Mouse (Mus musculus) cortical plate, adult 2 months (tissue): ENCODE results near the gene Ksr1. TPM values are rescaled to one million over a fixed set of nuclear protein-coding genes. Genes with fewer than 3 reads are reported as not detected.

Experiments
- H3K27ac ChIP-seq: fragments of 200-500 bp; 2 replicates; pipeline ENCODE4 v1.5.1; 2012; ENCODE audit warnings: low read length, control low read depth, inconsistent platforms; ENCODE audit not compliant: insufficient read depth
- H3K4me1 ChIP-seq: fragments of 200-500 bp; 2 replicates; pipeline ENCODE4 v1.6.1; 2011; ENCODE audit warnings: low read length; ENCODE audit not compliant: control insufficient read depth, insufficient read depth
- H3K4me3 ChIP-seq: fragments of 200-500 bp; 2 replicates; pipeline ENCODE4 v1.5.1; 2011; ENCODE audit warnings: mild to moderate bottlenecking, low read length, control low read depth; ENCODE audit not compliant: insufficient read depth
- CTCF ChIP-seq: fragments of 200-500 bp; IDR thresholded peaks from 2 replicates; pipeline ENCODE4 v1.5.1; 2011; ENCODE audit warnings: mild to moderate bottlenecking, control low read depth, low read length; ENCODE audit not compliant: insufficient read depth; ENCODE audit errors: extremely low read depth
- POLR2A ChIP-seq: fragments of 200-500 bp; IDR thresholded peaks from 2 replicates; pipeline ENCODE4 v1.6.1; 2011; ENCODE audit warnings: mild to moderate bottlenecking, low read length, control low read depth; ENCODE audit not compliant: insufficient read depth; ENCODE audit errors: extremely low read depth
- polyA plus RNA-seq: library from polyadenylated mRNA; depleted of rRNA; stranded (reverse); fragments of >200 nt; gene quantifications from 2 replicates; pipeline ENCODE4 v1.2.3, GENCODE M21; 2012

The Ksr1 gene
- polyA plus RNA-seq, 1 experiment = 32.8 TPM

GRCm38 (mm10) chr11:79113397-79113796, 32.8 kb downstream of the Ksr1 start:
- Histone ChIP-seq H3K4me3 (no peak overlapping the region), H3K27ac (no peak overlapping the region), H3K4me1 (peaks cover 13% of the 10 kb centered on the region)
- TF ChIP-seq CTCF = no peak
- TF ChIP-seq POLR2A = no peak

DNA sequence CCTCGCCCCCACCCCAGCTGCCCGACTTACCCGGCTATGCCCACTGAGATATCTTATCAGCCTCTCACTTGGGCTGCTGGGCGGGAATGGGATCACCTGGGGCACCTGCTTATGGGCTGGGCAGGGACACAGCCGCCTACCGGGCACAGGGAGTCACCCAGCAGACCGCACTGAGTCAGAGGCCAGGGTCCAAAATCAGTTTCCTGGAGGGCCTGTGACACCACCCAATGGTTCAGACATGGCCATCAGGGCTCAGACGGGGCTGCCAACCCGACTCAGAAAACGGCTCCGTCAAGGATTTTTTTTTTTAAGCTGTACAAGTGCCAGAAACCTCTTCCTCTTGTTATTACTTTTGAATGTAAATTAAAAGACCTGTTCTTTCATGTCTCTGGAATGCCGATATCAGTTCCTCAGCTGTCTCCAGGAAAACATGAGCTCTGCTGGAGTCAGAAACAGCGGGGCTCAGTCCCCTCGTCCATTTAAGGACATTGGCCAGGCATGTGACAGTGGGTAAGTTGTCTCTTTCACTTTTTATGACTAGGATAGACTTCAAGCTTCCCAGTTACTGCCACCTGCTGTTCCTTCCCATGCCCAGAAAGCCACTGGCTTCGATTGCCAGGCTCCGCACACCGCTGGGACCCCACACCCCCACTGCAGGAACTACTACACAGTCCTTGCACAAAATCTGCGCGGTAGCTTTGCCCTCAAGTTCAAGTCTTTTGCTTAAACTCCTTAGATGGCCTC, 33.5 kb downstream of the Ksr1 start:
- no peak overlapping the region for H3K27ac ChIP-seq
- no peak for TF ChIP-seq CTCF
- TF ChIP-seq POLR2A = no peak

GRCm38 (mm10) chr11:79111864-79112558, 34.2 kb downstream of the Ksr1 start:
- Histone ChIP-seq H3K4me3 (no peak overlapping the region), H3K4me1 (peaks cover 13% of the 10 kb centered on the region), H3K27ac (no peak overlapping the region)
- TF ChIP-seq POLR2A = no peak
- TF ChIP-seq CTCF = no peak

More for the DNA sequence above, 33.5 kb downstream of the Ksr1 start:
- Histone ChIP-seq H3K4me3 (no peak overlapping the region), H3K4me1 (peaks cover 13% of the 10 kb centered on the region)

- peaks cover 6% of the 10 kb centered on the region; the same call in 1 of the 2 replicates for H3K4me1 ChIP-seq
- no peak overlapping the region for H3K27ac ChIP-seq
- H3K4me3 ChIP-seq = no peak overlapping the region
- no peak for TF ChIP-seq POLR2A
- no peak for TF ChIP-seq CTCF
Observed at GRCm38 (mm10) chr11:79110446-79110845, 35.8 kb downstream of the Ksr1 start.

DNA sequence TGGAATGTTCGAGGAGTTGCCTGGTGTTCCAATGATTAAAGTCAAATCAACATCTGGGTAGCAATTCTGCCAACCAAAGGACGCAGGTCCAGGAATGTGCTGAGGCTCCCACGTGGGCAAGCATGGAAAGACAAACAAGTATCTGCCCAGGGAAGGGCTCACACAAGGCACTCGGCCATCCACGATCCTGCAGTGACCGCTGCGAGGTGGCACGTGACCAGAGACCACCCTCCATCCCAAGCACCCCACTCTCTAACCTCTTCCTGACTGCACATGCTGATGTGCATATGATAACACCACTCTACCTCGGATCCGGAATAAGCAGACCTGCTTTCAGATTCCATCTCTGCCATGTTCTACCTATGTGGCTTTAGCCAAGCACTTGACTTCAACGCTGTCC, 38.3 kb downstream of the Ksr1 start:
- Histone ChIP-seq H3K27ac (no peak overlapping the region), H3K4me1 (peaks cover 2% of the 10 kb centered on the region; the same call in 1 of the 2 replicates), H3K4me3 (no peak overlapping the region)
- TF ChIP-seq CTCF = no peak
- TF ChIP-seq POLR2A = no peak

- Histone ChIP-seq H3K4me1 (peaks cover 2% of the 10 kb centered on the region; the same call in 1 of the 2 replicates), H3K27ac (no peak overlapping the region), H3K4me3 (no peak overlapping the region)
- TF ChIP-seq POLR2A (no peak), CTCF (no peak)
Observed at GRCm38 (mm10) chr11:79104998-79105397, 41.2 kb downstream of the Ksr1 start.

DNA sequence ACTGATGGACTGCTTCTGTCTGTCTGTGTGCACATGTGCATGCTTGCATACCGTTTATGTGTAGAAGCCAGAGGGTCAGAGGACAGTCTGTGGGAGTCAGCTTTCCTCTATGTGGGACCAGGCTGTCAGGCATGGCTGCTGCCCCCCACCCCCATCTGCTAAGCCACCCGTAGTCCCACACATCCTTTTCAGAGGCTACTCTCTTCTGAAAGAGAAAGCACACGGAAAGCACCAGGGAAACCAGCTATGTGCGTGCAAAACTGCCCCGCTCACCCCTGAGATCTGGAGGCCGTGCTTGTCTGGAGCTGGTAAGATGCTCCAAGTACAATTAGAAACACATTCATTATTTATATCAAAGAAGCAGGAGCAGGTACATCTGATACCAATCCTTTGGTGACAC, 41.7 kb downstream of the Ksr1 start:
- TF ChIP-seq POLR2A (no peak), CTCF (no peak)
- H3K4me1 ChIP-seq = peaks cover 2% of the 10 kb centered on the region
- no peak overlapping the region for H3K4me3 ChIP-seq
- no peak overlapping the region for H3K27ac ChIP-seq

- TF ChIP-seq CTCF (no peak), POLR2A (no peak)
- Histone ChIP-seq H3K27ac (no peak overlapping the region), H3K4me1 (peaks cover 3% of the 10 kb centered on the region), H3K4me3 (no peak overlapping the region)
Observed at GRCm38 (mm10) chr11:79104096-79104495, 42.1 kb downstream of the Ksr1 start.

GRCm38 (mm10) chr11:79103461-79103869, 42.7 kb downstream of the Ksr1 start:
- TF ChIP-seq CTCF (no peak), POLR2A (no peak)
- H3K4me3 ChIP-seq = no peak overlapping the region
- H3K27ac ChIP-seq = no peak overlapping the region
- H3K4me1 ChIP-seq = peaks cover 3% of the 10 kb centered on the region

DNA sequence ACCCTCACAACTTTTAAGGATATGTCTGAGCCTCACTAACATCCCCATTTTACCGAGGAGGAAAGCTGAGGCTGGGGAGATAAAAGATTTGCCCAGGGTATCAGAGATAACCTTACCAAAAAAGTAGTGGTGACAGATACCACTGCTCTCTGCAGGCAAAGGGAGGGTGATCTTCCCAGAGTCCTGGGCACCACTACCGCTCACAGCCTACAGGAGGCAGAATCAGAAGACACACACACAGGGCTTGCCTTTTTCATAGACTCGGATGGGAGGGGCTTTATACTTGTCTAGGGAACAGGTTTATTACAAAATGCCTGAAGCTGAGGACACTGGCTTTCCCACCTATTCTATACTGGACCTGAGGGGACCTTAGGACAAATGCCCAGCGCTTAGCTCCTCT, 43.9 kb downstream of the Ksr1 start:
- Histone ChIP-seq H3K4me3 (no peak overlapping the region), H3K4me1 (peaks cover 3% of the 10 kb centered on the region), H3K27ac (no peak overlapping the region)
- TF ChIP-seq CTCF (no peak), POLR2A (no peak)

DNA sequence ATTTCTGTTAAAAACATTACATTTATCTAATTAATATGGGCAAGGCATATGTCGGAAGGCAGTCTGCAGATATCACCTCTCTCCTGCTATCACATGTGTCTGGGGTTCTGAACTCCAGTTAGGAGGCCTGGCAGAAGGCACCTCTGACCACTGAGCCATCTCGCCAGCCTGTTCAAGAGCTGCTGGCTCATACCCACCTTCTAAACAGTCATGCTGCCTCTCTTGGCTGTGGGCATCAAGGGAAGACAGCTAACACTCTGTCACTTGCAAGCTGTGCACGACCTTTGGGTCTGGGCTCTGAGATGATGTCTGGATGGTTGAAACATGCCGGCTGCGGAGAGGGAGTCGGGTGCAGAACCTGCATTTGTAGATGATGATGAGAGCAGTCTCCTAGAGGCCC, 44.6 kb downstream of the Ksr1 start:
- TF ChIP-seq CTCF = no peak
- no peak for TF ChIP-seq POLR2A
- Histone ChIP-seq H3K4me1 (peaks cover 1% of the 10 kb centered on the region; the same call in 1 of the 2 replicates), H3K27ac (no peak overlapping the region), H3K4me3 (no peak overlapping the region)
